Mouse (Mus musculus): Measurements from ENCODE around the gene Xrcc1.

DNA sequence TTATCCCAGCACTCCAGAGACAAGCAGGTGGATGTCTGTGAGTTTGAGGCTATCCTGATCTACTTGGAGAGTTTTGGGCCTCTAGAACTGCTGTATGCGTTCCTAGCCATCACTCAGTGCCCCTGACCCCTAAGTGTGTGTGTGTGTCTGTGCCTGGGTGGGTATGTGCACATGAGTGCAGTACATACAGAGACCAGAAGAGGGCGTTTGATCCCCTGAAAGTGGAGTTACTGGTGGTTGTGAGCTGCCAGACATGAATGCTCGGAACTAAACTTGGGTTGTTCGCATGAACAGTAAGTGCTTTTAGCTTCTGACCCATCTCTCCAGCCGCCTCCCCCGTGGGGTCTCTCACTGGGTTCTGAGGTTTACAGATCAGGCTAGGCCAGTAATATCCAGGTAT, 76.9 kb downstream of the Xrcc1 start:
- TF ChIP-seq POLR2A (IDR thresholded peaks at IDR 0.05; ENCODE audit: insufficient read depth, low read depth, low read length) (no peak), CTCF (IDR thresholded peaks at IDR 0.05; ENCODE audit: insufficient read depth, low read depth, low read length) (no peak)

All from olfactory bulb, adult 2 months (tissue).